ENCODE assay signal across 7 mouse cellular contexts in the genomic region with DNA sequence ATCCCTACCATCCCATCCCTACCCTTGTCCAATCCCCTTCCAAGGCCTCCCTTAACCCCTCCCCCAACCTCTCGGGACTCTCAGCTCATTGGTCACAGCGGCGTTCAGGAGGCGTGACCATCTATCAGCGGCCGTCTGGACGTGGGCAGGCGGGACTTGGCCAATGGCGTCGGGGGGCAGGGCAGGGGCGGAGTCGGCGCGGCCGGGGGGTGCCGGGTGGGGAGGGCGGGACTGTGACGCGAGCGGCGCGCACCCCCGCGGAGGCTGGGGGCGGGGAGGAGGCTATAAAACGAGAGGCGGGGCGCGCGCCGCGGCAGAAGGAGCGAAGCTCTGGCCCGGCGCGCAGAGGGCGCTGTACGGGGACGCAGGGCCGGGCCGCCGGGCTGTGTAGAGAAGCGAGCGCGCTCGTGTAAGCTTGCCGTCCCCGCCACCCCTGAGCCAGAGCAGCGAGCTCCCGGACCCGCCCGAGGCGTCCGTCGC. TPM values are rescaled to one million over a fixed set of nuclear protein-coding genes. Genes with fewer than 3 reads are reported as not detected.
A peak's percentile ranks its signal among the peaks of the same experiment; 100 is the strongest.
DNase-seq lines count a peak whose midpoint lies in the region; ATAC-seq lines count a peak whose summit lies in the region.

TSS of gene Tob1 (plus strand) at position 331 of the 480 bp plus-strand sequence.

- no peaks in the 10 kb centered on the region for H3K27me3 ChIP-seq in embryonic facial prominence, embryonic 10.5 days (replicated peaks; ENCODE audit: low read depth, poor library complexity, severe bottlenecking)
- H3K27me3 ChIP-seq in limb, embryonic 10.5 days (ENCODE audit: low read depth, poor library complexity, severe bottlenecking), result no peaks in the 10 kb centered on the region
- H3K27me3 ChIP-seq in midbrain, embryonic 13.5 days, result no peaks in the 10 kb centered on the region

- peaks cover 28% of the 10 kb centered on the region for H3K4me1 ChIP-seq in embryonic facial prominence, embryonic 10.5 days
- peaks cover 28% of the 10 kb centered on the region for H3K4me1 ChIP-seq in limb, embryonic 10.5 days
- peaks cover 30% of the 10 kb centered on the region for H3K4me1 ChIP-seq in midbrain, embryonic 13.5 days (replicated peaks)

- H3K4me3 ChIP-seq in embryonic facial prominence, embryonic 10.5 days, result peak within 1 kb of the TSS; percentile 97
- peak within 1 kb of the TSS; percentile 91 for H3K4me3 ChIP-seq in limb, embryonic 10.5 days
- peak within 1 kb of the TSS; percentile 98 for H3K4me3 ChIP-seq in midbrain, embryonic 13.5 days (replicated peaks)

- peak within 1 kb of the TSS; percentile 97 for H3K4me2 ChIP-seq in midbrain, embryonic 13.5 days (replicated peaks)

- ATAC-seq in granulocyte monocyte progenitor cell, adult 5-6 weeks (replicated peaks; ENCODE audit: poor library complexity, severe bottlenecking), result peak; percentile 80
- ATAC-seq in midbrain, embryonic 13.5 days, result peak; percentile 96

- H3K27ac ChIP-seq in embryonic facial prominence, embryonic 10.5 days (replicated peaks), result peak within 1 kb of the TSS; percentile 99
- H3K27ac ChIP-seq in limb, embryonic 10.5 days, result peak within 1 kb of the TSS; percentile 99
- peak within 1 kb of the TSS; percentile 99 for H3K27ac ChIP-seq in midbrain, embryonic 13.5 days

- DNase-seq in adrenal gland, postnatal 10 days, result peak; percentile 98
- DNase-seq in embryonic facial prominence, embryonic 10.5 days (ENCODE audit: low spot score), result peak; percentile 100
- peak; percentile 98 for DNase-seq in kidney, adult 11 months
- peak; percentile 99 for DNase-seq in limb, embryonic 10.5 days (ENCODE audit: low spot score)
- DNase-seq in spleen, adult 12 weeks (ENCODE audit: low spot score), result peak; percentile 93

- H3K9me3 ChIP-seq in embryonic facial prominence, embryonic 10.5 days, result no peaks in the 10 kb centered on the region
- H3K9me3 ChIP-seq in limb, embryonic 10.5 days (replicated peaks), result no peaks in the 10 kb centered on the region
- no peaks in the 10 kb centered on the region for H3K9me3 ChIP-seq in midbrain, embryonic 13.5 days

- under 1% methylated on average over 55 of the region's 55 CpGs for WGBS in embryonic facial prominence, embryonic 10.5 days
- 2% methylated on average over 28 of the region's 55 CpGs for WGBS in limb, embryonic 10.5 days
- under 1% methylated on average over 52 of the region's 55 CpGs for WGBS in midbrain, embryonic 13.5 days

- peaks cover 19% of the 10 kb centered on the region for H3K36me3 ChIP-seq in embryonic facial prominence, embryonic 10.5 days (replicated peaks)
- H3K36me3 ChIP-seq in limb, embryonic 10.5 days, result peaks cover 22% of the 10 kb centered on the region
- H3K36me3 ChIP-seq in midbrain, embryonic 13.5 days, result peaks cover 14% of the 10 kb centered on the region

- H3K9ac ChIP-seq in midbrain, embryonic 13.5 days (replicated peaks), result peak within 1 kb of the TSS; percentile 99

RNA-seq across cellular contexts. Expression of gene Tob1, which starts in this region (rescaled TPM):
- total RNA-seq in adrenal gland, postnatal 10 days (2021), result 100 to 1,000 TPM; 111 to 183 TPM
- 18.4 and 22.1 TPM in 2 replicates for polyA plus RNA-seq in embryonic facial prominence, embryonic 10.5 days (2016; fragmentation: Nextera tagmentation; extraction: Ambion mirVana)
- total RNA-seq in granulocyte monocyte progenitor cell, adult 5-6 weeks (2014; fragmentation: Nextera tagmentation), result 2.9 and 4.5 TPM in 2 replicates
- 1.1 and 4.9 TPM in 2 replicates for total RNA-seq in granulocyte monocyte progenitor cell, adult 5-6 weeks (2017)
- 15.0 and 22.5 TPM in 2 replicates for polyA plus RNA-seq in limb, embryonic 10.5 days (2016; fragmentation: Nextera tagmentation; extraction: Ambion mirVana)
- 33.0 and 33.2 TPM in 2 replicates for polyA plus RNA-seq in midbrain, embryonic 13.5 days (2015; fragmentation: Nextera tagmentation; extraction: Ambion mirVana)

Comparison
In these comparisons a context has a peak if more than half of its experiments do, and no peak if none do; other contexts are left out.
1. Peak in every context shown above with its lines: DNase-seq, ATAC-seq, H3K4me3 ChIP-seq and H3K27ac ChIP-seq.
2. RNA of gene Tob1 (total RNA-seq): 111 to 183 TPM in adrenal gland, postnatal 10 days; 1.1 to 4.9 TPM in granulocyte monocyte progenitor cell, adult 5-6 weeks; every median in the first group is over 10 times any median in the second.